Mouse (Mus musculus) spleen, adult 2 months (tissue): ENCODE results near the gene Zfp3.

Experiments
- CTCF ChIP-seq: fragments of 200-500 bp; IDR thresholded peaks from 2 replicates; pipeline ENCODE4 v1.5.1; 2011; ENCODE audit warnings: mild to moderate bottlenecking, inconsistent platforms; ENCODE audit not compliant: insufficient read depth, insufficient read length, insufficient replicate concordance; ENCODE audit errors: extremely low read depth
- POLR2A ChIP-seq: fragments of 200-500 bp; IDR thresholded peaks from 2 replicates; pipeline ENCODE4 v1.6.1; 2011; ENCODE audit warnings: low read depth, low read length, inconsistent platforms

DNA sequence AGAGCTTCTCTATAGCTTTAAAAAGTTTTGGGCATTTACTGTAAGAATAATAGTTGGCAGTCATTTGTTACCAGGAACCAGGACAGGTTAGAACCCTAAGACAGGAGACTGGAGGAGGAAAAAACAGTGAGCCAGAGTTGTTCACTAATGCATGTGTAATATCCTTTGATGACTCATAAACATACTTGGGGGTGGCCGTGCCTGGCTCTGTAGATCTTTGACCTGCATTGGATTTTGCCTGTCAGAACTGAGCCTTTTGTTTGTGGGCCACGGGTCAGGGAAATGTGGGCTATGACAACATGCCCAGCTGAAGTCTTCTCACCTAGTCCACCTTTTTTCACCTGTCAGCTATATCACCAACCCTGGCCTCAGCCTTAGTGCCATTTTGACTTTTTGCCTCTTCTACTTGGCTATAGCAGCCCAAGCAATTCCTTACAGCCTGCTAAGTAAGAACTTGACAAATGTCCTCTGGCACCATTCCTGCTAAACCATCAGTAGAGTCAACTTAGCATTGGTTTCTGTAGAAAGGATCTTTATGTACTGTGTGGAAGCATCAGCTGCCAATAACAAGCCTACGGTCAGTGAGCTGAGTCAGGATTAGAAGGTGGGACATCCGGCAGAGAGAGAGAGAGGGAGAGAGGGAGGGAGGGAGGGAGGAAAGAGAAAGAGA lies 16.0 kb upstream of the Zfp3 start:
- TF ChIP-seq POLR2A (no peak), CTCF (no peak)
